Mouse (Mus musculus) megakaryocyte, embryonic 14.5 days (primary cell): Measurements from ENCODE around the gene Taf15. TPM values are rescaled to one million over a fixed set of nuclear protein-coding genes. Genes with fewer than 3 reads are reported as not detected.

Experiments used
- H3K27me3 ChIP-seq: replicated peaks from 2 replicates; pipeline ENCODE3; 2012; ENCODE audit warnings: inconsistent platforms
- H3K36me3 ChIP-seq: replicated peaks from 2 replicates; pipeline ENCODE3; 2012; ENCODE audit warnings: low read length, inconsistent platforms, mixed read lengths
- H3K4me1 ChIP-seq: 2 replicates; pipeline ENCODE4 v1.6.1; 2012; ENCODE audit warnings: inconsistent platforms
- H3K4me3 ChIP-seq: replicated peaks from 2 replicates; pipeline ENCODE3; 2012; ENCODE audit warnings: moderate library complexity, mild to moderate bottlenecking, inconsistent platforms
- H3K9me3 ChIP-seq: 2 replicates; pipeline ENCODE4 v1.6.1; 2012; ENCODE audit warnings: inconsistent platforms
- FLI1 ChIP-seq: IDR thresholded peaks from 2 replicates; pipeline ENCODE4 v1.6.1; 2012; ENCODE audit warnings: low read length, inconsistent platforms, mixed read lengths
- GATA1 ChIP-seq: IDR thresholded peaks from 3 replicates; pipeline ENCODE4 v1.6.1; 2012; ENCODE audit warnings: mixed read lengths, low read length, inconsistent platforms, borderline replicate concordance
- polyA plus RNA-seq: library from polyadenylated mRNA; stranded (reverse); fragments of >175 nt; gene quantifications from 2 replicates; pipeline ENCODE4 v1.2.3, GENCODE M21; 2012; ENCODE audit warnings: low replicate concordance; ENCODE audit not compliant: insufficient read depth

Taf15 gene
- polyA plus RNA-seq, 1 experiment: 97.3 TPM

DNA sequence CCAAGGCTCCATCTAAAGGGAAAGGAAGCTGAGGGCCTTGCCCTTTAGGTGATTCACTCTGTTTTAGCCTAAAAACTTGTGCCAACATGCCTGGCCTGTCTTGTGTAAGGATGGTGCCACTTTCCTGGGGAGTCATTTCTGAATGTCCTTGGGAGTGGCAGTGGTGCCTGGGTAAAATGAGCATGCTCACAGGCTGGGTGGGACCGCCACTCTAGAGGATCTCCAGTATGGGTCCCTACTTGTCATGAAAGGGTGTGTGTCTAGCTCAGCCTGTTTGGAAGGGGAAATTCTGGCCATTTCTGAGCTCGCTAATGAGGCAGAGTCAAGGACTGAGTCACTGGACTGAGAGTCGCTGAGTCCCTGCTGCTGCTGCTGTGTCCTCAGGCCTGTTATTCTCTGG, 17.3 kb upstream of the Taf15 start:
- no peak for TF ChIP-seq GATA1
- no peak for TF ChIP-seq FLI1
- Histone ChIP-seq H3K4me1 (peaks cover 30% of the 10 kb centered on the region), H3K36me3 (no peaks in the 10 kb centered on the region), H3K9me3 (no peaks in the 10 kb centered on the region), H3K27me3 (peaks cover 63% of the 10 kb centered on the region), H3K4me3 (no peak overlapping the region)

- H3K27me3 ChIP-seq: peaks cover 67% of the 10 kb centered on the region
- no peak overlapping the region for H3K4me3 ChIP-seq
- H3K4me1 ChIP-seq: peaks cover 37% of the 10 kb centered on the region
- H3K9me3 ChIP-seq: no peaks in the 10 kb centered on the region
- no peak for TF ChIP-seq FLI1
- TF ChIP-seq GATA1: no peak
- H3K36me3 ChIP-seq: no peaks in the 10 kb centered on the region
Observed at GRCm38 (mm10) chr11:83457257-83457656, 15.6 kb upstream of the Taf15 start.

DNA sequence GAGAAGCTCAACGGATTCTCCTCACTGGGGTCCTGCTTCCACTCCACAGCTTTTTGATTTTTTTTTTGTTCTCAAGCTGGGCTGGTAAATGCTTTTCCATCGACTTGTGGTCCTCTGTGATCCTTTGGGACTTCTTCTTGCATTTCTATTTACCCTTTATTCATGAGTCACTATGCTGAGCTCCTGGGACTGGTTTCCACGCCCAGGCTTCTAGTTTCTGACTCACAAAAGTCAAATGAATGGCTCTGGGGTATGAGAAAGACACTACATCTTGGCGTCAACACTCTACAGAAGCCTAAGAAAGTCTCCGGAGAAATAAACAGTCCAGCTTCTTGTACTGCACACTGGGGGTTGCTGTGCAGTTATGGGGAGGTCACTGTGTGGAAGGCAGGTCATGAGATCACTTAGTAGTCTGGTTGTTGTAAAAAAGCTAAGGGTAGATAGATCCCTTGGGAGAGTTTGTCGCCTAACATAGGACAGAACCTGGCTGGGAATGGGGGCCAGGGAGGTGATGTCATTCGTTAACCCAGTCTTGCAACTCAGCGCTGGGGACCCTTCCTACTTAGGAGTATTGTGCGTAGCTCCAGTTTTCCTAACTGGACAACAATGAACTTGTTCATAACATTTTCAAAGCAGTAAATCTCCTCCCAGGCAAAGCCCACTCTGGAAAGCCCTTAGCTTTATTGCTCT, 14.8 kb upstream of the Taf15 start:
- Histone ChIP-seq H3K36me3 (no peaks in the 10 kb centered on the region), H3K27me3 (peaks cover 69% of the 10 kb centered on the region), H3K9me3 (no peaks in the 10 kb centered on the region), H3K4me3 (no peak overlapping the region), H3K4me1 (peaks cover 45% of the 10 kb centered on the region)
- TF ChIP-seq FLI1 (no peak), GATA1 (no peak)

GRCm38 (mm10) chr11:83461462-83462027, 11.3 kb upstream of the Taf15 start:
- Histone ChIP-seq H3K9me3 (no peaks in the 10 kb centered on the region), H3K27me3 (peaks cover 87% of the 10 kb centered on the region), H3K36me3 (no peaks in the 10 kb centered on the region), H3K4me1 (peaks cover 27% of the 10 kb centered on the region), H3K4me3 (no peak overlapping the region)
- TF ChIP-seq FLI1 (no peak), GATA1 (no peak)

DNA sequence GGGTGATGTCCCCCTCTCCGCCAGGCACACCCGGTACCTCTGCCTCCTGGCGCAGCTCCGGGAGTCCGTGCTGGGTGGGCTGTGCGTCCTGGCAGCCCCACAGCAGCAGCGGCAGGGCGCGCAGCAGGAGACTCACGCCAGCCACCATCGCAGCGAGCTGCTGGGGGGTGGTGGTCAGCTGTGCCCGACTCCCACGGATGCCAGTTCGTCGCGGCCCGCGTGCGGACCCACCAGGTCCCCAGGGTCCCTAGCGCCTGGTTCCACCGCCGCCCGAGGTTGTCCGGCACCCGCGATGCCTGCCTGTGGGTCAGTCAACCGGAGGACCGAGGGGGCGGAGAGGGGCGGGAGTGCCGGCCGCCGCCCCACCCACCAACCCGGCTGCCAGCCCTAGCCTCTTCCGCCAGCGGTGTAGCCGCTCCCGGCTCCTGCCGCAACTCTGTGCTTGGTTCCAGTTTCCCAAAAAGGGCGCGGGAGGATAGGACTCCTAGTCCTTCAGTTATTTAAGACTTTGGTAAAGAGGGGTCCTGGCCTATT, 10.1 kb upstream of the Taf15 start, which contains the start of gene Mmp28:
Mmp28 (minus strand) TSS at position 361 of the 534 bp plus-strand sequence.
- TF ChIP-seq GATA1: no peak
- TF ChIP-seq FLI1: no peak
- Histone ChIP-seq H3K27me3 (peaks cover 82% of the 10 kb centered on the region), H3K36me3 (no peaks in the 10 kb centered on the region), H3K9me3 (0 out of 2 replicates have a peak, but pooled peaks cover 5% of the 10 kb centered on the region), H3K4me3 (peak within 1 kb of the TSS; percentile 95), H3K4me1 (peaks cover 34% of the 10 kb centered on the region)

- peaks cover 3% of the 10 kb centered on the region for H3K36me3 ChIP-seq
- H3K4me3 ChIP-seq: no peak overlapping the region
- H3K27me3 ChIP-seq: peaks cover 70% of the 10 kb centered on the region
- H3K4me1 ChIP-seq: peaks cover 34% of the 10 kb centered on the region
- peaks cover 19% of the 10 kb centered on the region for H3K9me3 ChIP-seq
- TF ChIP-seq GATA1: no peak
- no peak for TF ChIP-seq FLI1
Observed at GRCm38 (mm10) chr11:83465976-83466375, 6.9 kb upstream of the Taf15 start.

- H3K4me3 ChIP-seq: peak overlapping the region; percentile 4
- peaks cover 19% of the 10 kb centered on the region for H3K9me3 ChIP-seq
- TF ChIP-seq FLI1 (no peak), GATA1 (no peak)
- peaks cover 3% of the 10 kb centered on the region for H3K36me3 ChIP-seq
- H3K27me3 ChIP-seq: peaks cover 60% of the 10 kb centered on the region
- peaks cover 37% of the 10 kb centered on the region for H3K4me1 ChIP-seq
Observed at GRCm38 (mm10) chr11:83467120-83467652, 5.7 kb upstream of the Taf15 start.

DNA sequence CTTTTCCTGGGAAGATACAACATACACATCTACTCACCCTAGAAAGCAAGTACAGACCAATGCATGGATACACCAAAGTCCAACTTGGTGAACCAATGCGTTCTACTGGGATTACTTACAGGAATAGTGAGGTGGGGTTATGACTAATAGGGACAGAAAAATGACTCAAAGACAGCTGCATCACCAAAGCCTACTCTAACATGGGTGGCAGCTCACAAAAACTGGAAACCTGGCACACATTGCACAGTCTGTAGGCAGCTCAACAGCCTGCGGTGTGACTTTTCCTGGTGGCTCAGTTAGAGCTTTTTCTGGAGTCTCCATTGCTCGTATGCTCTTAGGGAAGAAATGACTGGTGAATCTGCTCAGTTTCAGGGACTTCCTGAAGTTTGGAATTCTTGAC, 4.1 kb upstream of the Taf15 start:
- Histone ChIP-seq H3K9me3 (peaks cover 19% of the 10 kb centered on the region), H3K27me3 (peaks cover 44% of the 10 kb centered on the region), H3K36me3 (peaks cover 3% of the 10 kb centered on the region), H3K4me3 (no peak overlapping the region), H3K4me1 (peaks cover 26% of the 10 kb centered on the region)
- TF ChIP-seq FLI1 (no peak), GATA1 (no peak)

DNA sequence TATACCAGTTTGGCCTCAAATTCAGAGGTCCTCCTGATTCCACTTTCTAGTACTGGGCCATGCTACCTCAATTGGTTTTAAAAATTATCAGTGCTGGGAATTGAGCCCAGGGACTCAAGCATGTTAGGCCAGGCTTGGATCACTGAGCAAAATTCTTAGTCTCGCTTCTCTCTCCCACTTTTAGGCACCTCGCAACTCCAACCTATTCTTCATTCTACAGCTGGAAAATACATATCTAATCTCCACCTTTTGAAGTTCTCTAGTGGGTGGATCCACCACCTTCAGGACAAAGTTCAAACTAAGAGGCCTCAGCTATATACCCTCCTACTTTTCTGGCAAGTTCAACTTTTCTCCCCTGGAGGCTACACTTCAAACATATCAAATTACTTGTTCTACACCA, 1.1 kb upstream of the Taf15 start:
- Histone ChIP-seq H3K4me1 (peaks cover 34% of the 10 kb centered on the region), H3K27me3 (peaks cover 17% of the 10 kb centered on the region), H3K36me3 (peaks cover 6% of the 10 kb centered on the region), H3K4me3 (peak overlapping the region; percentile 93), H3K9me3 (peaks cover 19% of the 10 kb centered on the region)
- TF ChIP-seq GATA1 (no peak), FLI1 (no peak)
